Mouse (Mus musculus) intestine, embryonic 15.5 days (tissue): Measurements from ENCODE around the gene Slc9b1. TPM values are rescaled to one million over a fixed set of nuclear protein-coding genes. Genes with fewer than 3 reads are reported as not detected.

Experiments
- ATAC-seq: fragments of 200-750 bp; cut with Nextera tagmentation; 2 replicates; pipeline ENCODE4 v1.8.0; 2017; ENCODE audit warnings: moderate TSS enrichment, moderate library complexity
- H3K27ac ChIP-seq: fragments of 300-500 bp; sonication (generic); 2 replicates; pipeline ENCODE4 v1.5.1; 2015; ENCODE audit warnings: mild to moderate bottlenecking, inconsistent platforms
- H3K27me3 ChIP-seq: fragments of 300-500 bp; sonication (generic); replicated peaks from 2 replicates; pipeline ENCODE4 v1.6.1; 2015; ENCODE audit warnings: inconsistent platforms
- H3K36me3 ChIP-seq: fragments of 300-500 bp; sonication (generic); 2 replicates; pipeline ENCODE4 v1.6.1; 2015; ENCODE audit warnings: inconsistent platforms
- H3K4me1 ChIP-seq: fragments of 300-500 bp; sonication (generic); replicated peaks from 2 replicates; pipeline ENCODE4 v1.6.1; 2015; ENCODE audit warnings: inconsistent platforms
- H3K4me2 ChIP-seq: fragments of 300-500 bp; sonication (generic); replicated peaks from 2 replicates; pipeline ENCODE4 v1.6.1; 2015; ENCODE audit warnings: mild to moderate bottlenecking, inconsistent platforms
- H3K4me3 ChIP-seq: fragments of 300-500 bp; sonication (generic); replicated peaks from 2 replicates; pipeline ENCODE4 v1.5.1; 2015; ENCODE audit warnings: inconsistent platforms
- H3K9ac ChIP-seq: fragments of 300-500 bp; sonication (generic); 2 replicates; pipeline ENCODE4 v1.6.1; 2015; ENCODE audit warnings: inconsistent platforms
- H3K9me3 ChIP-seq: fragments of 300-500 bp; sonication (generic); 2 replicates; pipeline ENCODE4 v1.6.1; 2016; ENCODE audit warnings: inconsistent platforms
- WGBS: fragments of 180-500 bp; shearing (Covaris S2); methylation state at CpG from one replicate; pipeline ENCODE4 v1.1.7; 2015; 5-methylcytosine and 5-hydroxymethylcytosine counted together
- polyA plus RNA-seq: library from polyadenylated mRNA; unstranded; fragments of >200 nt; fragmentation: Nextera tagmentation; extraction: Ambion mirVana; gene quantifications from 2 replicates; pipeline ENCODE4 v1.2.1, GENCODE M21; 2015

Gene Slc9b1
- polyA plus RNA-seq, 1 experiment from 2014 or later, result 0.25 TPM

GRCm38 (mm10) chr3:135397112-135397511 lies 49.3 kb downstream of the Slc9b1 start:
- H3K4me1 ChIP-seq, result no peaks in the 10 kb centered on the region
- ATAC-seq, result 0 out of 2 replicates have a peak, but pooled peaks have one; percentile 5
- no peaks in the 10 kb centered on the region for H3K9me3 ChIP-seq
- no peak overlapping the region for H3K9ac ChIP-seq
- no peaks in the 10 kb centered on the region for H3K36me3 ChIP-seq
- H3K4me2 ChIP-seq, result no peak overlapping the region
- H3K4me3 ChIP-seq, result no peak overlapping the region
- H3K27ac ChIP-seq, result no peak overlapping the region
- no peaks in the 10 kb centered on the region for H3K27me3 ChIP-seq

- Histone ChIP-seq H3K4me1 (peaks cover 5% of the 10 kb centered on the region; the same call in 1 of the 2 replicates), H3K36me3 (peaks cover 8% of the 10 kb centered on the region; the same call in 1 of the 2 replicates), H3K4me3 (no peak overlapping the region), H3K9ac (no peak overlapping the region), H3K27me3 (no peaks in the 10 kb centered on the region), H3K4me2 (no peak overlapping the region), H3K27ac (no peak overlapping the region), H3K9me3 (no peaks in the 10 kb centered on the region)
- 9% methylated on average over 10 of the region's 10 CpGs for WGBS
- ATAC-seq, result peak; percentile 86
Measured at GRCm38 (mm10) chr3:135402201-135402658, 54.4 kb downstream of the Slc9b1 start.

GRCm38 (mm10) chr3:135403211-135403610 lies 55.4 kb downstream of the Slc9b1 start:
- 81% methylated on average over 9 of the region's 9 CpGs for WGBS
- no peak overlapping the region for H3K4me3 ChIP-seq
- H3K4me1 ChIP-seq, result peaks cover 5% of the 10 kb centered on the region; the same call in 1 of the 2 replicates
- H3K27ac ChIP-seq, result no peak overlapping the region
- no peak overlapping the region for H3K4me2 ChIP-seq
- ATAC-seq, result no peak
- no peaks in the 10 kb centered on the region for H3K27me3 ChIP-seq
- no peaks in the 10 kb centered on the region for H3K9me3 ChIP-seq
- no peak overlapping the region for H3K9ac ChIP-seq
- H3K36me3 ChIP-seq, result peaks cover 8% of the 10 kb centered on the region; the same call in 1 of the 2 replicates

GRCm38 (mm10) chr3:135403856-135404255 lies 56.0 kb downstream of the Slc9b1 start:
- ATAC-seq, result no peak
- H3K4me3 ChIP-seq, result no peak overlapping the region
- peaks cover 5% of the 10 kb centered on the region; the same call in 1 of the 2 replicates for H3K4me1 ChIP-seq
- peaks cover 8% of the 10 kb centered on the region; the same call in 1 of the 2 replicates for H3K36me3 ChIP-seq
- WGBS, result 76% methylated on average over 5 of the region's 5 CpGs
- no peak overlapping the region for H3K27ac ChIP-seq
- H3K4me2 ChIP-seq, result no peak overlapping the region
- no peak overlapping the region for H3K9ac ChIP-seq
- H3K9me3 ChIP-seq, result no peaks in the 10 kb centered on the region
- H3K27me3 ChIP-seq, result no peaks in the 10 kb centered on the region

GRCm38 (mm10) chr3:135404599-135404998 lies 56.8 kb downstream of the Slc9b1 start:
- Histone ChIP-seq H3K36me3 (peaks cover 11% of the 10 kb centered on the region; the same call in 1 of the 2 replicates), H3K9ac (no peak overlapping the region), H3K27me3 (no peaks in the 10 kb centered on the region), H3K4me1 (peaks cover 5% of the 10 kb centered on the region; the same call in 1 of the 2 replicates), H3K27ac (no peak overlapping the region), H3K9me3 (no peaks in the 10 kb centered on the region; the same call in 1 of the 2 replicates), H3K4me2 (no peak overlapping the region), H3K4me3 (no peak overlapping the region)
- no peak for ATAC-seq
- 75% methylated on average over 4 of the region's 4 CpGs for WGBS

- H3K4me2 ChIP-seq, result no peak overlapping the region
- H3K9ac ChIP-seq, result no peak overlapping the region
- H3K4me1 ChIP-seq, result peaks cover 4% of the 10 kb centered on the region; the same call in 1 of the 2 replicates
- H3K9me3 ChIP-seq, result no peaks in the 10 kb centered on the region; the same call in 1 of the 2 replicates
- no peak overlapping the region for H3K27ac ChIP-seq
- no peak overlapping the region for H3K4me3 ChIP-seq
- WGBS, result 72% methylated on average over 9 of the region's 9 CpGs
- H3K36me3 ChIP-seq, result peaks cover 12% of the 10 kb centered on the region; the same call in 1 of the 2 replicates
- H3K27me3 ChIP-seq, result no peaks in the 10 kb centered on the region
- no peak for ATAC-seq
Measured at GRCm38 (mm10) chr3:135407351-135407750, 59.5 kb downstream of the Slc9b1 start.

GRCm38 (mm10) chr3:135409219-135409618 lies 61.4 kb downstream of the Slc9b1 start:
- Histone ChIP-seq H3K9ac (no peak overlapping the region), H3K36me3 (peaks cover 12% of the 10 kb centered on the region; the same call in 1 of the 2 replicates), H3K4me1 (peaks cover 5% of the 10 kb centered on the region; the same call in 1 of the 2 replicates), H3K4me3 (no peak overlapping the region), H3K27me3 (no peaks in the 10 kb centered on the region), H3K27ac (no peak overlapping the region), H3K4me2 (no peak overlapping the region), H3K9me3 (no peaks in the 10 kb centered on the region; the same call in 1 of the 2 replicates)
- 95% methylated on average over 5 of the region's 5 CpGs for WGBS
- ATAC-seq, result no peak

- H3K27me3 ChIP-seq, result no peaks in the 10 kb centered on the region
- H3K9me3 ChIP-seq, result no peaks in the 10 kb centered on the region; the same call in 1 of the 2 replicates
- 86% methylated on average over 12 of the region's 12 CpGs for WGBS
- peaks cover 5% of the 10 kb centered on the region; the same call in 1 of the 2 replicates for H3K36me3 ChIP-seq
- no peak overlapping the region for H3K4me3 ChIP-seq
- no peak overlapping the region for H3K9ac ChIP-seq
- ATAC-seq, result no peak
- H3K27ac ChIP-seq, result no peak overlapping the region
- no peak overlapping the region for H3K4me2 ChIP-seq
- H3K4me1 ChIP-seq, result peaks cover 7% of the 10 kb centered on the region; the same call in 1 of the 2 replicates
Measured at GRCm38 (mm10) chr3:135411056-135411455, 63.2 kb downstream of the Slc9b1 start.

- Histone ChIP-seq H3K9me3 (no peaks in the 10 kb centered on the region; the same call in 1 of the 2 replicates), H3K27me3 (no peaks in the 10 kb centered on the region), H3K4me1 (peaks cover 7% of the 10 kb centered on the region; the same call in 1 of the 2 replicates), H3K9ac (no peak overlapping the region), H3K27ac (no peak overlapping the region), H3K4me2 (no peak overlapping the region), H3K4me3 (no peak overlapping the region), H3K36me3 (peaks cover 4% of the 10 kb centered on the region; the same call in 1 of the 2 replicates)
- ATAC-seq, result no peak
- WGBS, result 66% methylated on average over 9 of the region's 9 CpGs
Measured at GRCm38 (mm10) chr3:135411824-135412223, 64.0 kb downstream of the Slc9b1 start.

- no peak overlapping the region for H3K4me2 ChIP-seq
- no peak overlapping the region for H3K9ac ChIP-seq
- WGBS, result 72% methylated on average over 3 of the region's 3 CpGs
- no peak overlapping the region for H3K4me3 ChIP-seq
- H3K9me3 ChIP-seq, result no peaks in the 10 kb centered on the region
- peak; percentile 79 for ATAC-seq
- peaks cover 10% of the 10 kb centered on the region; the same call in 1 of the 2 replicates for H3K4me1 ChIP-seq
- H3K27me3 ChIP-seq, result no peaks in the 10 kb centered on the region
- no peaks in the 10 kb centered on the region for H3K36me3 ChIP-seq
- H3K27ac ChIP-seq, result no peak overlapping the region
Measured at GRCm38 (mm10) chr3:135417245-135417644, 69.4 kb downstream of the Slc9b1 start.

- Histone ChIP-seq H3K4me2 (no peak overlapping the region), H3K4me3 (no peak overlapping the region), H3K9me3 (no peaks in the 10 kb centered on the region), H3K27ac (no peak overlapping the region), H3K27me3 (no peaks in the 10 kb centered on the region), H3K36me3 (no peaks in the 10 kb centered on the region), H3K9ac (no peak overlapping the region), H3K4me1 (peaks cover 10% of the 10 kb centered on the region; the same call in 1 of the 2 replicates)
- no peak for ATAC-seq
- WGBS, result 73% methylated on average over 3 of the region's 3 CpGs
Measured at GRCm38 (mm10) chr3:135417799-135418198, 70.0 kb downstream of the Slc9b1 start.

GRCm38 (mm10) chr3:135420542-135421309 lies 72.9 kb downstream of the Slc9b1 start:
- WGBS, result 89% methylated on average over 9 of the region's 9 CpGs
- H3K4me1 ChIP-seq, result peaks cover 3% of the 10 kb centered on the region; the same call in 1 of the 2 replicates
- ATAC-seq, result no peak

More at GRCm38 (mm10) chr3:135420542-135421309, 72.9 kb downstream of the Slc9b1 start:
- H3K9ac ChIP-seq, result no peak overlapping the region
- no peaks in the 10 kb centered on the region for H3K36me3 ChIP-seq
- no peak overlapping the region for H3K4me3 ChIP-seq
- H3K4me2 ChIP-seq, result no peak overlapping the region
- no peak overlapping the region for H3K27ac ChIP-seq
- H3K27me3 ChIP-seq, result no peaks in the 10 kb centered on the region
- H3K9me3 ChIP-seq, result no peaks in the 10 kb centered on the region
